Mouse (Mus musculus) heart, postnatal 0 days (tissue): Measurements from ENCODE around the gene Ppp1r9b.

ENCODE experiments used
- CTCF ChIP-seq: IDR thresholded peaks from 2 replicates; pipeline ENCODE4 v1.5.1; 2016; ENCODE audit warnings: antibody characterized with exemption, control low read depth, low read depth
- EP300 ChIP-seq: IDR thresholded peaks from 2 replicates; pipeline ENCODE4 v1.6.1; 2016; ENCODE audit warnings: antibody characterized with exemption, low read depth

- TF ChIP-seq CTCF (no peak), EP300 (no peak)
Measured at GRCm38 (mm10) chr11:94988780-94989561, 1.9 kb upstream of the Ppp1r9b start.
